Mouse (Mus musculus): ENCODE measurements around the gene Dnah1. TPM values are rescaled to one million over a fixed set of nuclear protein-coding genes. Genes with fewer than 3 reads are reported as not detected.

Gene Dnah1
- under 0.01 TPM in 1 of 3 replicates, not detected in the others for total RNA-seq (2017)

DNA sequence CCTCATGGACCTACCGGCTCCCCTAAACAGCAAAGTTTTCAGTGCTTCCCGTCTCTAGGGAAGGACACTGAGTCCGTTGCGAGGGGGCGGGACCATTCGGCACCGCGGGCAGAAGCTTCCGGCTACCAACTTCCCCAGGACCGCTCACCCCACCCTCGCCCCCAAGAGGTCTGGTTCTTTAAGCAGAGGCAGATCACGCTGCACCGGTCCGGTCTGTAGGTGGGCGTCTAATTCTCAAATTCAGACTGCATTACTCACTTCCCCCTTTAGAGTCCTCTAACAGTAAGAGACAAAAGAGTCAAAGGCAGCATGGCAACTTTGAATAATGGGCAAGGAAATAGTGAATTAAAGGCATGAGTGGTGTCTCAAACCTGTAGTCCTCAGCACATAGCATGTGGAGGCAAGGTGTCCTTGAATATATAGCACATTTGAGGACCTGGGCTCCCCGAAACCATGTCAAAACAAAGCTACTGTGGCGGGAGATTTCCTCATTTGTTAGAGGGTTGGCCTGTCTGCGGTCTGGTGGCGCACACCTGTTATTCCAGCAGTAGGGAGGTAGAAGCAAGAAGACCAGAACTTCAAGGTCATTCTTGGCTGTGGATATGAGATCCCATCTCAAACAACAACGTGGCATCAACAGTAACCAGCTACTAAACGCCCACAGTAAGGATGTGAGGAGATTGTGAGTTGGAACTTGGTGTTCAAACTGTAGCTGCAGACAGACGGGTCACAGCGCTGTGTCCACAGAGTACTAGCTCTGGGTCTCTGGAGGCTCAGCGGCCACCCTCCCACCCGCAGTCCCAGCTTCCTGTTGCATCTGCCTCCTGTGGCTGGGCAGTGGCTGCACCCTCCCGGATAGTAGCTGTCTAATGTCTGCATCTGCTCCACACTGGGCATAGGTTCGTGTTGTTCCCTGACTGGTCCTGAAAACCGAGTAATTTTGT, at the start of gene Dnah1:
Gene Dnah1 (minus strand): TSS at position 48 of the 944 bp plus-strand sequence.
- peak; percentile 75 for ATAC-seq (replicated peaks; ENCODE audit: insufficient number of reproducible peaks, low FRiP score, low TSS enrichment, poor library complexity, severe bottlenecking)

DNA sequence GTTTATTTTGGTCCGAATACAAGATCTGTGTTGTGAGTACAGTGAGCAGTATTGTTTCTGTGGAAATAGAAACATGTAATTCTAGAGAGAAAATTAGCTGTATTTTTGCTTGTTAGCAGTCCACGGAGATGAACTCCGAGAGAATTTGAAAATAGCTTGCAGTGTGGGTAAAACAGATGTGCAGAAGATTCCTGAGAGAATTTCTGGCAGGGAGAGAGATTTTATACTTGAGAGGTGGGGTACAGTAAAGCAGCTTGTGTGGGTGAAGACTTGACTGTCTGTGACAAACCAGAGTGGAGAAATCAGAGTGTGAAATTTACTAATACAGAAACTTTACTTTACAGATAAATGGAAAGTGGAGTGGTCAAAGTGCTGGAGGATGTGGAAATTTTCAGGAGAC, 45.7 kb upstream of the Dnah1 start:
- ATAC-seq (replicated peaks; ENCODE audit: insufficient number of reproducible peaks, low FRiP score, low TSS enrichment, poor library complexity, severe bottlenecking) = no peak

- ATAC-seq (replicated peaks; ENCODE audit: insufficient number of reproducible peaks, low FRiP score, low TSS enrichment, poor library complexity, severe bottlenecking) = no peak
These were observed 44.3 kb upstream of the Dnah1 start for GRCm38 (mm10) chr14:31367951-31368350.

DNA sequence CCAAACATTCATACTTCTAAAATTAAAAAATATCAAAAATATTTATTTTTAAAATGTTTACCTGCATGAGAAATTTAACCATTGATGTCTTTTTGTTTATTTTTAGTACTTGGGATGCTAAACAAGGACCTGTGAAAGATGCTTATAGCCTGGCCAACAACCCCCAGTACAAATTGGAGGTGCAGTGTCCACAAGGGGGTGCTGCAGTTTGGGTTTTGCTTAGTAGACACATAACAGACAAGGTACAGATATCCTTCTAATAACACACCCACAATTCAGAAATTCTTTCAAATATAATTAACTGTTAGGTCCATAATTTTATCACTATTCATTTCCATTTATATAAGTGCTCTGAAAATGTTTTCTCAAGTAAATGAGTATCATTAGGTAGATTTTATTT, 41.7 kb upstream of the Dnah1 start:
- ATAC-seq (replicated peaks; ENCODE audit: insufficient number of reproducible peaks, low FRiP score, low TSS enrichment, poor library complexity, severe bottlenecking) = peak; percentile 68; the same call in 1 of the 2 replicates

DNA sequence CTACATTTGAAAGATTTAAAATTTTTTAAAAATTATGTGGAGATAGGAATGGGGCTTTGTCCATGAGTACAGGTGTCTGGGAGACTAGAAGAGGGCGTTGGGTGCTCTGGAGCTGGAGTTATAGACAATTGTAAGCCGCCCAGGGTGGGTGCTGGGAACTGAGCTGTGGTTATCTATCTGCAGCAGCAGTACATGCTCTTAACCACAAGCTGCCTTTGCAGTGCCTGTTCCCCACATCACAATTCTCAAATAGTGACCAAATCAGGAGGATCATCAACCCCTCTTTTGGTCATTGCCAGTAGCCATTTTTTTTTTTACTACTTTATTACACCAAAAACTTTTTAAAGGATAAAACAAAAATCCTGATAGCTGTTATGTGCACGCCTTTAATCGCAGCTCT, 40.9 kb upstream of the Dnah1 start:
- no peak for ATAC-seq (replicated peaks; ENCODE audit: insufficient number of reproducible peaks, low FRiP score, low TSS enrichment, poor library complexity, severe bottlenecking)

DNA sequence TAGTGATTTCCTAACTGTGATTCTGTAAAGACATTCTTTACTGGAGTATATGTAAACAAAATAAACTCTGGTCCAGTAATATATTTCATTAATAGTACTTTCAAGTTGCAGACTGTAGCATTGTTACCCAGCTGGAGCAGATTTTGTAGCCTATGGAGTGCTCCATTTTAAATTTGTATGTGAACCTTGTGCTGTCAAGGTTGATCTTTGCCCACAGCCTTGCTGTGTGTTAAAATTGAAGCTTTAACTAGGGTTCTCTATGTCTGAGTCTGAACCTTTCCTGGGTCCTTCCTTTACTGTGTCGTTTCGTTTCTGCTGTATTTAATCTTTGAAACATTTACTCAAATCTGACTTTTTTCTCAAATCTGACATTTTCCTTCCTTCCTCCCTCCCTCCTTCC, 38.5 kb upstream of the Dnah1 start:
- ATAC-seq (replicated peaks; ENCODE audit: insufficient number of reproducible peaks, low FRiP score, low TSS enrichment, poor library complexity, severe bottlenecking) = no peak

DNA sequence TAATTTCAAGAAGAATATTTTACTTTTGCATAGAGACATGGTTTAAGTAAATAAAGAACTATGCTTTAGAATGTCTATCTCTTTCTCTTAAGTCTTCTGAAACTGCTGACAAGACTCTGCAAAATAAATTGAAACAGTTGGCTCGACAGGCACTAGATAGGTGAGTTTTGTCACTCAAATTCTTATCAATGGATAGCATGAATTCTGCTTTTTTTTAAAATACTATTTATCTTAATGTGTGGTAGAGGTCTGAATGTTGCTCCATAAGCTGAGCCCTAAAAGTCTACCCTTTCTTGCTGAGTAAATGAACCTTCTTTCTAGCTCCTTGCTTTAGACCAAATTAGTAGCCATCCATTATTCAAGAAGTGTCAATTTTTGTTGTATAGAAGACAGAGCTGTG, 21.7 kb upstream of the Dnah1 start:
- no peak for ATAC-seq (replicated peaks; ENCODE audit: insufficient number of reproducible peaks, low FRiP score, low TSS enrichment, poor library complexity, severe bottlenecking)

DNA sequence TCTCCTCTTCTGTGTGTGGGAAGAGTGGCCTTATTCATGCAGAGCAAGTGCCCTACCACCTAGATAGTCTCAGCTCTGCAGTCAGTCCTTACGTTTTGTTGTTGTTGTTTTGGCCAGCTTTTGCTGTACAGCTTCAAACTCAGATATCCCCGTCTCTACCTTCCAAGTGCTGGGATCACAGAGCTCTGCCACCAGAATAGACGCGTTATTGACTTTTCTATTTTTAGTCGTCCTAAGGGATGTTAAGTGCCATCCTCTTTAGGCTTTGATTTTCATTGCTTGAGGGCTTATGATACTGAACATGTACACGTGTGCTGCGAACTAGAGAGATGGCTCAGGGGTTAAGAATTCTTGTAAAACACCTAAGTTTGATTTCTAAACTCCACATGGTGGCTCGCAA, 19.5 kb upstream of the Dnah1 start:
- ATAC-seq (replicated peaks; ENCODE audit: insufficient number of reproducible peaks, low FRiP score, low TSS enrichment, poor library complexity, severe bottlenecking) = no peak

DNA sequence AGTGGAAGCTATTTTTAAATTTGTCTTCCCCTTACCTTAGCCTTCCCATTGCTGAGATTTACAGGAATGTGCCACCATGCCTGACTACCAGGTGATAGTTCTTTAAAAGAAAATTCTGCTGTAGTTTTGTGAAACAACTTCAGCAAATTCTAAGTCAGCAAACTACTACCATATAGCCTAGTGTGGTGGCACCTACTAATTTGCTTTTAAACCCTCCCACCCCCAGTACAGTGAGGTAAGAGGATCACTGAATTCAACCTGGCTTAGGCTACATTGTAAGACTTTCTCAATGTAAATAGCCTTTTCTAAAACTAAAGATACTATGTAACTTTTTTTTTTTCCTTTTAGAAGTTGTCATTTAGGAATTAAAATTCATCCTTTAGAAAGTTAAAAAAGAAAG, 14.3 kb upstream of the Dnah1 start:
- no peak for ATAC-seq (replicated peaks; ENCODE audit: insufficient number of reproducible peaks, low FRiP score, low TSS enrichment, poor library complexity, severe bottlenecking)

DNA sequence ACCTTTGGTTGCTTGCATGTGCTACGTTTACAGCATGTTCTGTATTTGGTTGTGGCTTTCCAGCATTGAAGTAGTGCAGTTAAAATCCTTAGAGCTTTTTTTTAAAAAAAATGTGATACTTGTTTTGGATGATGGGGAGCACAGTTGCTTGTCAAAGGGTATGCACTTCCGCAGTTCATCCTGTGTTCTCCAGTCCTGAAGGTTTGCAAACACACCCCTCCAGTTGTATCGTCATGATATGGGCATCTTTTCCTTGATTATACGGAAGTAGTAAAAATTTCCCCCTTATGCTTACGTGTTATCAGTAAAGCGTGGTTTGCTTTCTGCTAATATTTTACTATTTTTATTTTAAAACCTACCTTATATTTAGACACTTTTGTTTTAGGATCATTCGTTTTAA, 13.7 kb upstream of the Dnah1 start:
- no peak for ATAC-seq (replicated peaks; ENCODE audit: insufficient number of reproducible peaks, low FRiP score, low TSS enrichment, poor library complexity, severe bottlenecking)

GRCm38 (mm10) chr14:31336369-31337155, 12.9 kb upstream of the Dnah1 start, which contains the start of gene Capn7:
Capn7 (plus strand) TSS chr14:31336638.
- ATAC-seq (replicated peaks; ENCODE audit: insufficient number of reproducible peaks, low FRiP score, low TSS enrichment, poor library complexity, severe bottlenecking) = peak; percentile 99

- ATAC-seq (replicated peaks; ENCODE audit: insufficient number of reproducible peaks, low FRiP score, low TSS enrichment, poor library complexity, severe bottlenecking) = no peak
These were observed 12.1 kb upstream of the Dnah1 start for GRCm38 (mm10) chr14:31335765-31336164.

DNA sequence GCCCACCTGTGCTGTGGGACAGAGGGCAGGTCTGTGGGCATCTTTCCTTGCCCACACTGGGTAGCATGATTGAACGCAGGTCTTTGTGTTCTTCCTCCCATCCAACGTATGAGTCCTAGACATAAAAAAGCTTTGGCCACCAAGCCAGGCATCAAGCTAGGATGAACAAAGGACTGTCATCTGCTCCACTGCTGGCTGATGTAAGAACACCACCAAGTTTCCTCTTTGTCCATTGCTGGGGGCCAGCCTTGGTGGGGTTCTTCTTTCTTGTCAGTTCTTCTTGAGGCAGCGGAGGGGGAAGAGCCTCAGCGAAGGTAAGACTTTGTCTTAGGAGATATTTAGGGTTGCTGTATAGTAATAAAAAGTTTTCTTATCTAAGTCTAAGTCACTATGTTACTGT, 7.3 kb upstream of the Dnah1 start:
- no peak for ATAC-seq (replicated peaks; ENCODE audit: insufficient number of reproducible peaks, low FRiP score, low TSS enrichment, poor library complexity, severe bottlenecking)

DNA sequence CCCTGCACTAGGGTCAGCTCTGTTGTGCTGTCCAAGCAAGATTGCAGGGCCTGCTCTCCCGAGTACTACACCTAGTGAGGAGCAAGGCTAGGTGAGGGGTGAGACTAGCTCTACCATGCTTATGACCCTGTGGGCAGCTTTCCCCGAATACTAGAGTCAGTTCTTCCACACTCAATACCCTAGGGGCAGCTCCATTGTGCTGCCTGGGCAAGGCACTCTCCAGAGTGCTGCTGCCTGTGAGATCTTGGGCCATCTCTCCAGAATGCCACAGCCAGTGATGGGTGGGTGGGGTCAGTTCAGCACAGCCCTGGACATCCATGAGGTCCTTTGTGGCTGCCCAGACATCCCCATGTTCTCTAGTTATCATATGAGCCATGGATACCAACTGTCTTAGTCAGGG, 6.0 kb upstream of the Dnah1 start:
- no peak for ATAC-seq (replicated peaks; ENCODE audit: insufficient number of reproducible peaks, low FRiP score, low TSS enrichment, poor library complexity, severe bottlenecking)

DNA sequence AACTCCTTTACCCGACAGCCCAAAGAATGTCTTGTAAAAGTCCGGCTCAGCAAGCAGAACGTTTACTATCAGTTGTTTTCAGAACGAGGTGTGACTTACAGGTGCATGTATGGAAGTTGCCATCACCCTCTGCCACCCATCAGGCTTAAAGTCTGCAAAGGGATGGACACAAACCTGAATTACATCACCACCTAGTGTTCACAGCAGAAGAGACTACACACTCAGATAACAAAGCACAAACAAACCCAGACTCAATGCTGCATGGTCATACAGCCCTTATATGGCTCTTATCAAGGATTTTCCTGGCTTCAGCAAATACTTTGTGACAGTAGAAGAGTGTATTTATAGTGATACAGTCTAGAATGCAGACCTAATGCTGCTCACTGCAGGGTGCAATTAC, 4.0 kb upstream of the Dnah1 start:
- no peak for ATAC-seq (replicated peaks; ENCODE audit: insufficient number of reproducible peaks, low FRiP score, low TSS enrichment, poor library complexity, severe bottlenecking)

- ATAC-seq (replicated peaks; ENCODE audit: insufficient number of reproducible peaks, low FRiP score, low TSS enrichment, poor library complexity, severe bottlenecking) = no peak
These were observed 3.5 kb upstream of the Dnah1 start for GRCm38 (mm10) chr14:31327196-31327595.

DNA sequence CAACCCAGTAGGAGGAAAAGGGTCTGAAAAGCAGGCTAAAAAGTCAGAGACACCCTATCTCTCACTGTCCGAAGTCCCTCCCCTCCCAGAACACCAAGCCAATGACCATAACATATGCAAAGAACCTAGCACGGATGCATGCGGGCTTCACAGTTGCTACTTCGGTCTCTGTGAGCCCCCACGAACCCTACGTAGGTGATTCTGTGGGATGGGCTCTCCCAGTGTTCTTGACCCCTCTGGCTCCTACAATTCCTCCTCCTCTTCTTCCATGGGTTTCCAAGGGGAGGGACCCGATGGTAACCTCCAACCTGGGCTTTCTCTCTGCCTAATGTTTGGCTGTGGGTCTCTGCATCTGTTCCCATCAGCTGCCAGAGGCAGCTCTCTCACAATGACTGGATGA, 3.1 kb upstream of the Dnah1 start:
- no peak for ATAC-seq (replicated peaks; ENCODE audit: insufficient number of reproducible peaks, low FRiP score, low TSS enrichment, poor library complexity, severe bottlenecking)

- no peak for ATAC-seq (replicated peaks; ENCODE audit: insufficient number of reproducible peaks, low FRiP score, low TSS enrichment, poor library complexity, severe bottlenecking)
These were observed 1.9 kb upstream of the Dnah1 start for GRCm38 (mm10) chr14:31325551-31325950.

DNA sequence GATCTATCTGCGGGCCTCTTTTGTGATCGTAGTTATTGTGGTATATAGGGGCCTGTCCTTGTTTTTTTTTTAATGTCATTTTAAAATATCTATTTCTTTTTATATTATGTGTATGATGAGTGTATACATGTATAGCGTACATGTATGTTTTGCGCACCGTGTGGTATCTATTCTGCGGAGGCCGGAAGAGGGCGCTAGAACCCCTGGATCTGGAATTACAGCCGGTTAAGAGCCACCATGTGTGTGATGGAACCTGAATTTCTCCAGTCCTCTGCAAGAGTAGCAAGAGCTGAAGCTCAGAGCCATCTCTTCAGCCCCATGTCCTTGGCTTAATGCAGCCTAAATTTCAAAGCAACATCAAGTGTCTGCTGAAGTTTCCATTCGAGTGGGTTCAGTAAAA, 1.2 kb upstream of the Dnah1 start:
- ATAC-seq (replicated peaks; ENCODE audit: insufficient number of reproducible peaks, low FRiP score, low TSS enrichment, poor library complexity, severe bottlenecking) = no peak

DNA sequence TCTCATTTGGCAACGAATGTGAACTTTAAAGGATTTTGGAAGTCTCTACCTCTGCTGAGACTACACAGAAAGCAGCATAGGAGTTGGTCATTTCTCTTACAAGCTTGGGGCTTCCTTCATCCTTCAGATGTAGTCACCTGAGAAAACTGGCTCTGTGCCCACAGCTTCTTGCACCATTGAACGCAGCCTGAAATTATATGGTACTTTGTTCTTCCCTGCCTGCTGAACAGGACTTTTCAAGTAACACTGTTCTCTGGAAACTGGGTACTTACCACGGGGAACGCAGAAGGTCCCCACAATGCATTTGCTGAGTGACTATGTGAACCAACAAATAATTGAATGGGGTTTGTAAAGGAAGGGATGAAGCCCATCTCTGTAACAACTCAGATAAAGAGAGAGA, 507 bp downstream of the Dnah1 start:
- ATAC-seq (replicated peaks; ENCODE audit: insufficient number of reproducible peaks, low FRiP score, low TSS enrichment, poor library complexity, severe bottlenecking) = no peak
